Mouse (Mus musculus): ENCODE measurements around the gene Olfr323. TPM values are rescaled to one million over a fixed set of nuclear protein-coding genes. Genes with fewer than 3 reads are reported as not detected.
A peak's percentile ranks its signal among the peaks of the same experiment; 100 is the strongest.

Olfr323 gene
- polyA plus RNA-seq, 1 experiment = not detected

DNA sequence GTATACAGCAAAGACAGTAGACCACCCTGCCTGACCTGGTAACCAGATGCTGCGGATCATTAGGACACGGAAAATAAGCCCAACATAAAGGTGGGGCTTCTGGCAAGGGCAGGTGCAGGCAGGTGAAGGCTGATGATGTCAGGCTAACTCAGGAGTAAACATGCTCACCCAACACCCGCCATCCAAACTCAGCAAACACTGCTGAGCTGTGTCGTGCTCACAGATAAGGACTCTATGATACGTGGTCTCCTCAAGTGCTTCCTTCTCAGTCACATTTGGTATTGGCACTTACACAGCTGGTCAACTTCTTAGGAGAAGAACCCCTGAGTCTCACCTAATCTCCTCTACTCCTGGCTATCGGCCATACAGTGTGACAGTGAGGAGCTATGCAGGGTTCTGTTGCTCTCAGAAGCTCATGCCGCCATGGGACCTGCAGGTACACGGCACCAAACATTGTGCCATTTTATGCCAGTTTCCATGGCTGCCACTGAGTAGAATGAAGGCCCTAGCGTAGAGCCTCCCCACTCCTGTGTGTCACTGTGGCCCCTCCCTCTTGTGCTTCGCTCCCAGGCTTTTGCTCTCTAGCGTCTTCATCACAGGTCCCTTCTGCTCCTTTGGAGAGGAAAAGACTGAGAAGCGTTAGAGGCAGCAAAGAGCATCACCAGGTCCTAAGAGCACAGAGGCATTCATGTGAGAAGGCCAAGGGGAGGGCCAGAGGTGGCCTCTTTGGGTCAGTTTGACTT is 24.0 kb downstream of the Olfr323 start:
- TF ChIP-seq POLR2A (IDR thresholded peaks at IDR 0.05; ENCODE audit: extremely low read depth, insufficient read depth, low read length) = no peak
- TF ChIP-seq CTCF (IDR thresholded peaks at IDR 0.05; ENCODE audit: extremely low read depth, insufficient read depth, low read length) = no peak
- H3K27ac ChIP-seq (ENCODE audit: insufficient read depth, low read length) = no peak overlapping the region
- H3K4me3 ChIP-seq (ENCODE audit: insufficient read depth, low read length) = no peak overlapping the region
- H3K4me1 ChIP-seq (ENCODE audit: control insufficient read depth, insufficient read depth, low read length) = no peaks in the 10 kb centered on the region

DNA sequence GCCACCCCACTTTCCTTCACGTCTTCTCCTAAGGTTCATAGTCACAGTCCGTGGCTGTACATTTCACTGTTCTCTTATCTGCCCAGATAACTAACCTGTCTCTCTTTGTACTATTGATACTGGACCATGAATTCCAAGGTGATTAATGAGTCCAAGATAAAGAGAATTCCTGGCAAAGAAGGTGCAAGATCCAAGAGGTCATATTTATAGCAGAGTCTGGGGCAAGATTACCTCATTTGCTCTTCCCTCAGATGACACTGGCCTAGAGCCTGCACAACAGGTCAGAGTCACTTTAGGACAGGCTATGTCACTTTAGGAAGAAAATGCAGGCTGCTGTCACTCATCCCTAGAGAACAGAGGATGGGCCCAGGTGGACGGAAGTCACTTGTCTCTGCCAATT is 25.1 kb downstream of the Olfr323 start:
- H3K4me1 ChIP-seq (ENCODE audit: control insufficient read depth, insufficient read depth, low read length) = no peaks in the 10 kb centered on the region
- TF ChIP-seq CTCF (IDR thresholded peaks at IDR 0.05; ENCODE audit: extremely low read depth, insufficient read depth, low read length) (no peak), POLR2A (IDR thresholded peaks at IDR 0.05; ENCODE audit: extremely low read depth, insufficient read depth, low read length) (no peak)
- H3K4me3 ChIP-seq (ENCODE audit: insufficient read depth, low read length) = no peak overlapping the region
- H3K27ac ChIP-seq (ENCODE audit: insufficient read depth, low read length) = no peak overlapping the region

DNA sequence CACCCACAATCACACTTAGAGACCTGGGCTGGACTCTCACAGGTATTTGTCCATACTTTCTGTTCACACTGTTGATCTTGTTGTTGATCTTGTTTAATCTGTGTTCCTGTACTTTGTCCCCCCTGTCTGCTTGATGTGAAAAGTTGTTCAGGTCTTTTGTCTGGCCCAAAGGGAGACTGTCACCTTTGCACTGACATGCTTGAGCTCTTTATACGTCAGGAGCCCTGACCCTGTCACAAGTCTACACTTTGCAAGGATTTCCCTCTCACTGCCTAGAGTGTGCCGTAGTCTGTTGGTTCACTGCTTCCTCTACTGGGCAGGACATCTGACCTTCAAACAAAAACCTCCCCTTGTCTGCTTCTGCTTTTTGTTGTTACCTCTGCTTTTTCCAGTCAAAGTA is 25.6 kb downstream of the Olfr323 start:
- Histone ChIP-seq H3K4me3 (ENCODE audit: insufficient read depth, low read length) (no peak overlapping the region), H3K4me1 (ENCODE audit: control insufficient read depth, insufficient read depth, low read length) (no peaks in the 10 kb centered on the region), H3K27ac (ENCODE audit: insufficient read depth, low read length) (no peak overlapping the region)
- TF ChIP-seq POLR2A (IDR thresholded peaks at IDR 0.05; ENCODE audit: extremely low read depth, insufficient read depth, low read length) = no peak
- TF ChIP-seq CTCF (IDR thresholded peaks at IDR 0.05; ENCODE audit: extremely low read depth, insufficient read depth, low read length) = no peak

DNA sequence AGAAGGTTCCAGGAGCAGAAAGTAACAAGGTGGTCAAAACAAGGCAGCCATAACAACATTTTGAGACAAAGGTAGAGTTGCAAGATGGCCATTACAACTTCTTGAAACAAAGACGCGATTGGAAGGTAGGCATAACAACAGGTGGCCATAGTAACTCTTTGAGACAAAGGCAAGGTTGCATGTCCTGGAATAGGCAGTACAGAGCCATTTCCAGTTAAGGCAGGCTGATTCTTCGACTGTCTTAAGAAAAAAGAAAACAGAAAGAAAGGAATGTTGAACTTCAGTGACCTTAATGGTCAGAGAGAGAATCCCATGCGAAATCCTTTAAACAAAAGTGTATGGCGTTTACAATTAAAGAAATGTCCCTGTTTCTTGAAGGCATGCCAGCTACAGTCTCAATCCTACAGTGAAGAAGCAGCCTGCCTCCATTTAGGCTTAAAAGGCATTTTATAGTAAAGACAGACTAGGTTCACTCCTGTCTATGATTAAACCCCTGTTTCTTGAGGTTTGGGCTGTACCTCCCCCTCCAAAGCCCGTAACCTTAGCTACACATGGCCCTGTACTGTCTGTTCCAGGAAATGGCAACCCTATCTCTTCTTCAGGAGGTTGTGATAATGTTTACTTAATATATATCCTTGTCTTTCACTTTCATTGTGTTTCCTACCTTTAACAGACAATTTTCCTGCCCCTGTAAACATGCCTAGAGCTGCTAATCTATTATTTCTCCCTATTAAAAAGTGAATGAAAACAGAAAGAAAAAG is 27.3 kb downstream of the Olfr323 start:
- Histone ChIP-seq H3K4me1 (ENCODE audit: control insufficient read depth, insufficient read depth, low read length) (no peaks in the 10 kb centered on the region), H3K27ac (ENCODE audit: insufficient read depth, low read length) (no peak overlapping the region), H3K4me3 (ENCODE audit: insufficient read depth, low read length) (no peak overlapping the region)
- no peak for TF ChIP-seq POLR2A (IDR thresholded peaks at IDR 0.05; ENCODE audit: extremely low read depth, insufficient read depth, low read length)
- no peak for TF ChIP-seq CTCF (IDR thresholded peaks at IDR 0.05; ENCODE audit: extremely low read depth, insufficient read depth, low read length)

DNA sequence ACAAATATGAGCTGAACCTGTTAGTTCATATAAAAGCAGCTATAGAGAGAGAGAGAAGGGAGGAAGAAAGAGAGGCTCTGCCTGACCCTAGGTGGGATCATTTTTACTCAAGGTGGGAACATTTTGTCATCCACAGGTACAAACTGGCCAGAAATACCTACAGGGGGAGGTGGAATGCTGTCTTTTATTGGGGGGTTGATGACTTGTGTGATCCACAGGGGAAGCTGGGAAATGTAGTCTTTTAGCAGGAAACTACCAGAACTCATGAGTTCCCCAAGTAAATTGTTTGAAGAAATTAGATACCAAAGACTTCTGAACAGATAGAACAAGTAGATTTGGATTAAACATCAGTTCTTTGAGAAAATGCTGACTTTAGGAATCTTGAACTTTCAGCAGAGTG is 28.2 kb downstream of the Olfr323 start:
- no peak overlapping the region for H3K27ac ChIP-seq (ENCODE audit: insufficient read depth, low read length)
- no peak for TF ChIP-seq POLR2A (IDR thresholded peaks at IDR 0.05; ENCODE audit: extremely low read depth, insufficient read depth, low read length)
- no peak for TF ChIP-seq CTCF (IDR thresholded peaks at IDR 0.05; ENCODE audit: extremely low read depth, insufficient read depth, low read length)
- H3K4me3 ChIP-seq (ENCODE audit: insufficient read depth, low read length) = no peak overlapping the region
- H3K4me1 ChIP-seq (ENCODE audit: control insufficient read depth, insufficient read depth, low read length) = no peaks in the 10 kb centered on the region

DNA sequence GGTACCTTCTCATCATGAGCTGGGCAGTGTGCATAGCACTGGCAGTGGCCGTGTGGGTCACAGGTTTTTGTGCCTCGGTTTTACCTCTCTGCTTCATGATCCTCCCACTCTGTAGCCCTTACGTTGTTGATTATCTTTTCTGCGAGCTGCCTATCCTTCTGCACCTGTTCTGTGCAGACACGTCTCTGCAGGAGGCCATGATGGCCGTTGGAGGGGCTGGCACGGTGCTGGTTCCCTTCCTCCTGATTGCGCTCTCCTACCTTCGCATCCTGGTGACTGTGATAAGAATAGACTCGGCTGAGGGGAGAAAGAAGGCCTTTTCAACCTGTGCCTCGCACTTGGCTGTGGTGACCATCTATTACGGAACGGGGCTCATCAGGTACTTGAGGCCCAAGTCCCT is 32.5 kb downstream of the Olfr323 start:
- H3K27ac ChIP-seq (ENCODE audit: insufficient read depth, low read length) = no peak overlapping the region
- no peak for TF ChIP-seq POLR2A (IDR thresholded peaks at IDR 0.05; ENCODE audit: extremely low read depth, insufficient read depth, low read length)
- no peak for TF ChIP-seq CTCF (IDR thresholded peaks at IDR 0.05; ENCODE audit: extremely low read depth, insufficient read depth, low read length)
- no peaks in the 10 kb centered on the region for H3K4me1 ChIP-seq (ENCODE audit: control insufficient read depth, insufficient read depth, low read length)
- no peak overlapping the region for H3K4me3 ChIP-seq (ENCODE audit: insufficient read depth, low read length)

DNA sequence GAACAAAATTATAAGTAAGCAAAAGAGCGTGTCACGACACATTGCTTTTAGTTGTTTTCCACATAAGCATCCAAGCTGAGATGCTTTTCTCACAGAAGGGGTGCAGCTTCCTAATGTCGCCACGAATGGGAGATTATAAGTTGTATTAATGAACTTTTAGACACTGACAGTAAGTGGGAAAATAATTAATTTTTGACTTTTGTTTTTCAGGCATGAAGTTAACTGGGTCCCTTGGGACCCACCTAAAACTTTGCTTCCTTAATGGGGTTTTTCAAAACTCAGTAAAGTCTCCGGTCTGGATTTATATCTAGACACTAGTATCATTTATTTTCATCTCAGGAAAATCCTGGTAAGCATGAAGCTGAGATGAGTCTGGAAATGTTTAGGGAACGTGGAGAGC is 35.5 kb downstream of the Olfr323 start, which contains the start of gene Olfr324:
Gene Olfr324 (plus strand): TSS at position 301 of the 400 bp plus-strand sequence.
- Histone ChIP-seq H3K4me1 (ENCODE audit: control insufficient read depth, insufficient read depth, low read length) (no peaks in the 10 kb centered on the region), H3K27ac (ENCODE audit: insufficient read depth, low read length) (no peak within 1 kb of the TSS), H3K4me3 (ENCODE audit: insufficient read depth, low read length) (no peak within 1 kb of the TSS)
- TF ChIP-seq CTCF (IDR thresholded peaks at IDR 0.05; ENCODE audit: extremely low read depth, insufficient read depth, low read length) (no peak), POLR2A (IDR thresholded peaks at IDR 0.05; ENCODE audit: extremely low read depth, insufficient read depth, low read length) (no peak)

DNA sequence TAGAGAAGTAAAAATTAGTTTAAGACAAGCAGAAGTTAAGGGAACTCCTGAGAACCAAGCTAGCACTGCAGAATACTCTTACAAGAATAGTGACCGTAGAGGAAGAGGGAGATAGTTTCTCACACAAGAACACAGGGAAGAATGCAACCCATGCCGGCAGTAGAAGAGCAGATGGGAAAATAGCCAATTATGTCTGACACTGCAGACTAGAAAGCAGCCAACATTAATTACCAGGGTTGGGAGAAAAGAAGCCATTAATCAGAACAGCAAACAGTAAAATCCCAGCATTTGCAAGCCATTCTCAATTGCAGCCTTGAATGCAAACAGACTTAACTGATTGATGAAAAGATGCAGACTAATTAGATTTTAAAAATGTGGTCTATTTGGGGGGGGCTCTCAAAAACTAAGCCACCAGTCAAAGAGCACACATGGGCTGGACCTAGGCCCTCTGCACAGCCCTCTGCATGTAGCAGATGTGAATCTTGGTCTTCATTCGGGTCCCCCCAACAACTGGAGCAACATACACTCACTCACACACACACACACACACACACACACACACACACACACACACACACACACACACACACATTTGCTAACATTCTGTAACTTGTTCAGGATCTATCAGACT is 41.6 kb downstream of the Olfr323 start:
- no peak for TF ChIP-seq POLR2A (IDR thresholded peaks at IDR 0.05; ENCODE audit: extremely low read depth, insufficient read depth, low read length)
- H3K4me3 ChIP-seq (ENCODE audit: insufficient read depth, low read length) = no peak overlapping the region
- H3K4me1 ChIP-seq (ENCODE audit: control insufficient read depth, insufficient read depth, low read length) = no peaks in the 10 kb centered on the region
- H3K27ac ChIP-seq (ENCODE audit: insufficient read depth, low read length) = no peak overlapping the region

DNA sequence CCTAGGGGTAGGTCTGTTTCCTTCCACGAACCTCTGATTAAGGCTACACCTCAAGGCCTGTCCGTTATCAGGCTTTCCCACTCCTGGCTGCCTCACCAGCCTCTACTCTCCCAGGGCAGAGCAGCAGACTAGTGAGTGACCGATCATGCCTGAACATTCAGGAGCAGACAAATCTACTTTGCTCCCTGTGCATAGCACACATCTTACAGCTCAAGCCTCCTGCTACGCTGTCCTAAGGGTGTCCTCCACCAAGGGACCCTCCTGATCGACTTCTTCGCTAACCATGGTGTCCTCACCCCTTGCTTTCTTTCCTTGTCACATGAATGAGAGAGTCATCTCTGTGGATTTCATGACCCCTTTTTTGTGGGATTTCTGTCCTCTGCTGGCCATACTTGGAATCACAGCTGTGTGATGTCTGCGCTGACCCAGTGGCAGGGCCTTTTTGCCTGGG is 42.4 kb downstream of the Olfr323 start:
- TF ChIP-seq CTCF (IDR thresholded peaks at IDR 0.05; ENCODE audit: extremely low read depth, insufficient read depth, low read length) (peak; percentile 58), POLR2A (IDR thresholded peaks at IDR 0.05; ENCODE audit: extremely low read depth, insufficient read depth, low read length) (no peak)
- Histone ChIP-seq H3K4me3 (ENCODE audit: insufficient read depth, low read length) (no peak overlapping the region), H3K4me1 (ENCODE audit: control insufficient read depth, insufficient read depth, low read length) (no peaks in the 10 kb centered on the region), H3K27ac (ENCODE audit: insufficient read depth, low read length) (no peak overlapping the region)
